Mouse (Mus musculus) c-Kit-positive CD71-positive TER-119-positive erythroid progenitor cells, embryonic 14.5 days (primary cell): ENCODE data around the gene Eno1.

Source experiments
- DNase-seq: peaks from one replicate; pipeline ENCODE4 v3.0.0-alpha.2; 2013; ENCODE audit warnings: low spot score

The Eno1 gene

DNA sequence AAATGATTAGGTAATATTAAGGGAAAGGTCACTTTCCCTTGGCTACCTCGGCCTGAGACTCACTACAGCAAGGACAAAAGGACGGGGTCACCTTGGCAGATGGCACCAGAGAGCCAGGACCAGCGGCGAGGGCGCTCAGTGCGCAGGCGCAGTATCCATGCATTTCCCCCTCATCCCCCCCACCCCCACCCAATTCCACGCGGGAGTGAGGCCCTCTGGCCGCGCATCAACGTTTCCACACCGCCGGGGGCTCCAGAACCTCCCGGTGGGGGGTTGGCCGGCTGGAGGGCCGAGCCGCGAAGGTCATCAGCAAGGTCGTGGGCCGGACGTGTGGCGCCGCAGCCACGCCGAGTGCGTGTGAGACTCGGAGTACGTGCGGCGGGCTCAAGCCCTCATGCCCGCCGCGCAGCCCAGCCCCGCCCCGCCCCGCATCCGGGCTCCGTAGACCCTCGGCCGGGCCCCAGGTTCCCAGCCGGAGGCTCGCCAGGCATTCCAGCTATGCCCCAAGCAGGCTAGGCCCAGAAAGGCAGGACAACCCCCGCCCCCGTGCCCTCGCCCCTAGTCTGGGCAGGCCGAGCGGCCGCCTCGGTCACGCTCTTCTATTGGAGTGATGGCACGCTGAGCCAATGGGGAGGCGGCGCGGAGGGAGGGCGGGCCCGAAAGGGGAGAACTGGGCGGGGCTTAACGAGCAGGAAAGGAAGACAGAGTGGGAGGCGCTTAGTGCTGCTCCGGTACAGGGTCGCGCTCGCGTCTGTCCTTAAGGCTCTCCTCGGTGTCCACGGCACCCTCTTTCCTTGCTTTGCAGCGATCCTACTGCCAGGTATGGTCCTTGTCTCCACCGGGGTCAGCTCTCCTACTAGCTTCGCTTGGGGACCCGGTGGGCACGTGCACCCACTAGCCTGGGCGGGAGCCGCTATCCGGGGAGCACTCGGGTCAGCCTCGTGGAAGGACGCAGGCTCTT is at the start of gene Eno1:
Gene Eno1 (plus strand): TSS at position 201 of the 961 bp plus-strand sequence.
- DNase-seq, result peak; percentile 95

- peak; percentile 55 for DNase-seq
These were observed 48.3 kb upstream of the Eno1 start for GRCm38 (mm10) chr4:150188236-150188635.

DNA sequence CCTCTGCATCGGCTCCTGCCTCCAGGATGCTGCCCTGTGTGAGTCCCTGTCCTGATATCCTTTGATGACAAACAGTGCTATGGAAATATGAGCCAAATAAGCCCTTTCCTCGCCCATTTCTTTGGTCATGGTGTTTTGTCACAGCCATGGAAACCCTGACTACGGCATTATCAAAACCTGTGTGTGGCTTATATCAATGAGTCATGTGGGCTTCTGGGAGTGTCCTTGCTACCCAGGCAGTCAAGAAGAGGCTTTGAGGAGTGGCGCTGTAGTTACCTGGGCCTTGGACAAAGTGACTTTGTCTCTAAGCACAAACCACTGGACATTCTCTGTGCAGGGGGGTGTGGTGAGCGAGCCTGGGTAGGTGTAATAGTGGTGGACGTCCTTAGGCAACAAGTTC is 44.3 kb upstream of the Eno1 start:
- DNase-seq, result no peak

DNA sequence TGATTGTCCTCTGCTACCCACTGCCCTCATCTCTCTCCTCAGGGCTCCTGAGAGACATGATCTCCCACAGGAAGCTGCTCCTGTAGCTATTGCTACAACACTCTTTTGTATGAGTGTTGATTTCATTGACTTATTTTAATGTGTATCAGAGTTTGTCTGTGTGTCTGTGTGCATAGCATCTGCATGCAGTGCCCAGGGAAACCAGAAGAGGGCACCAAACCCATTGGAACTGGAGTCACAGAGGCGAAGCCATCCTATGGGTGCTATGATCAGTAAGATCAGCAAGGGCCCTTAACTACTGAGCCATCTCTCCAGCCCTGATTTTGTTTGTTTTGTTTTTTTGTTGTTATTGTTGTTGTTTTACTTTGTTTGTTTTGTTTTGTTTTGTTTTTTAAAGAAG is 42.6 kb upstream of the Eno1 start:
- peak; percentile 61 for DNase-seq

GRCm38 (mm10) chr4:150198268-150198667 is 38.3 kb upstream of the Eno1 start:
- DNase-seq, result no peak

GRCm38 (mm10) chr4:150201232-150201631 is 35.3 kb upstream of the Eno1 start, which contains the start of gene Car6:
Car6 (minus strand) TSS chr4:150201332.
- DNase-seq, result no peak

DNA sequence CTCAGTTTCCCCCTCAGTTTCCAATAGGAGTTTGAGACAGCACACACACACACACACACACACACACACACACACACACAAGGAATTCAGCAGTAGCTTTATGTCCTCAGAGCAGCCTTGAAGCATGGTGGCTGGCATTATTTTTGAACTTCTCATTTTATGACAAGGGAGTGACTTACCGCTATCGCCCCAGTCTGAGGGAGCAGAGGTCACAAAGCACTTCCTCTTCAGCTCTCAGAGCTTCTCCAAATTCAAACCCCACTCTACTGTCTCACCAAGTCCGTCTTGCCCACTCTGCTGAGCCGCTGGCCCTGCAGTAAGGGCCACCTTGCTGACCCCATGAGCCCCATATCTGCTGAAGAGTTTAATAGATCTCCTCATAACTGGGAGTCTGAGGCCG is 33.8 kb upstream of the Eno1 start:
- no peak for DNase-seq

GRCm38 (mm10) chr4:150204877-150205276 is 31.6 kb upstream of the Eno1 start:
- no peak for DNase-seq

- DNase-seq, result no peak
These were observed 26.8 kb upstream of the Eno1 start for GRCm38 (mm10) chr4:150209751-150210150.

DNA sequence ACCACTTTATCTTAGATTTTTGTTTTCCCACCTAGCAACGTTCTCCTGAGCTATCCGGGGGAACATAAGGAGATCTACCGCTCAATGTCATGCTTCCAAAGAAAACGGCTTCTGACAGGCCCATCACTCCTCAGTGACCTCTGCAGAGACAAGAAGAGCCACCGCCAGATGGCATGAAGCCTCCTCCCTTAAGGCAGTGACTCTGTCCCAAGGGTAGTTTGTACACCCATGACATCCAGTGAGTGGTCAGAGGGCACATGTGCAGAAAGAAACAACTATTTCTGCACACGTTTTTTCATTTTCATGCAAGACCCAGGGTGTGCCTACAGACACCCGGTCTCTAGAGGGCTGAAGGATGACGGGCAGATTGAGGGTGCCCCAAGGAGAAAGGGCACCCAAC is 26.2 kb upstream of the Eno1 start:
- no peak for DNase-seq

DNA sequence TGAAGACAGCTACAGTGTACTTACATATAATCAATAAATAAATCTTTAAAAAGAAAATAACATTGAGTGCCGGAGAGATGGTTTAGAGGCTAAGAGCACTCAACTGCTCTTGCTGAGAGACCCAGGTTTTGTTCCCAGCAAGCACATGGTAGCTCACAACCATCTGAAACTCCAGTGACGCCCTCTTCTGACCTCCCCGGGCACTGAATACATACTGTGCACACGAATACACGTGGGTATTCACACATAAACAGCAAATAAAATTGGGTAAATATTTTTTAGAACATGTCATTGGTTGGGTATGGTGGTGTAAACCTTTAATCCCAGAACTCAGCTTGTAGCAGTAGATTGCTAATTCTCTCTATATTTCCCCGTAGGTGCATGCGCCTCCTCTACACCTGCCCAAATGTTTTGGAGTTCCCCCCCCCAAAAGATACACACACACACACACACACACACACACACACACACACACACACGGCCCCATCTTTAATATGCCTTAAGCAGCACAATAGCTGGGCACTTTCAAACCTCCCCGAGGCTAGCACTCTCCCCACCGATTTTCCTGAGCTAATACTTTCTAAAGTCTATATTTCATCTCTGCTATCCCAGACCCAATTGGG is 24.5 kb upstream of the Eno1 start:
- DNase-seq, result no peak

DNA sequence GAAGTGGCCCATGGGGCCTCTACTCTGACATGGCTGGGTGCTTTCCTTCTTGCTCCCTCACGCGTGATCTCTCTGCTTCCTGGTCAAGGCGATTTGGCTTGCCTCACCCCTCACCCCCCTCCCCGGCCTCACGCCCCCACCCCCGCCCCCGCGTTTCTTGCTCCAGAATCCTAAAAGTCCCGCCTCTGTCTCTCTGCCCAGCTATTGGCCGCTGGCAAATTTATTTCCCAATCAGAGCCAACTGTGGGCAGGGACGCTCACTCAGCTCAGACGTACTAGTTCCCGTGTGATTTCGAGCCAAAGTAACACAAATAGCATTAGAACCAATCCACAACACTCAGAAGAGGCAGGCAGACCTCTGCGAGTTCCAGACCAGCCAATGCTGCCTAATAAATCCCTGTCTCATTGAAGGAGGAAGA is 24.0 kb upstream of the Eno1 start:
- DNase-seq, result no peak

DNA sequence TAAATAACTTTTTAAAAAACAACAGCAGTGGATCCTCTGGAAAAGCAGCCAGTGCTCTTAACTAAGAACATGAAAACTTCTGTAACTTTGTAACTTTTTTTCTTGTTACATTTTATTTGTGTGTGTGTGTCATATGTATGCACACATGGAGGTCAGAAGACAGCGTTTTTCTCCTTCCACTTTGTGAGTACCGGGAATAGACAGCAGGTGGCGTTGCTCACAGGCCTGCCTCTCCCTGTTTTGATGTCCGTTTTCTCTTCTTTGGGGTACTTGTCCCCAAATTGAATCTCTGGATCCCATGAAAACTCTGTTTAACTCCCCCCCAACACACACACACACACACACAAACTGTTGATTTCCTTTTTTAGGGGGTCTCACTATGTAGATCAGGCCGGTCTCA is 22.6 kb upstream of the Eno1 start:
- no peak for DNase-seq

- DNase-seq, result no peak
These were observed 20.1 kb upstream of the Eno1 start for GRCm38 (mm10) chr4:150216423-150216822.

DNA sequence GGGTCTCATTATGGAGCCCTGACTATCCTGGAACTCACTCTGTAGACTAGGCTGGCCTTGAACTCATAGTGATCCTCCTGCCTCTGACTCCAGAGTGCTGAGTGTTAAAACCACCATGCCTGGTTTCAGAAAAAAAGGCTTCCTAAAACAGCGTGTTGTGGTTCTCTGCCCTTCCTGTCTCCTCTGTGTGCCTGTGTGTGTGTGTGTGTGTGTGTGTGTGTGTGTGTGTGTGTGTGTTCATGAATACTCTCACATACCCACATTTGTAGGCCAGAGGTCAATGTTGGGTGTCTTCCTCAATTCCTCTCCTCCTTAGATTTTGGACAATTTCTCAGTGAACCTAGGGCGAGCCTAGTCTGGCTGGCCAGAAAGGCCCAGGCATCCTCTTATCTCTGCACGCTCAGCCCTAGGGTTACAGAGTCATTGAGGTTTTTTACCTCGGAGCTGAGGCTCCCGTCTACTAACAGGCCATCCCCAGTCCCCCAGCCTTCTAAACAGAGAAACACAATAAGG is 19.4 kb upstream of the Eno1 start:
- DNase-seq, result no peak

GRCm38 (mm10) chr4:150217935-150218334 is 18.6 kb upstream of the Eno1 start:
- DNase-seq, result no peak

DNA sequence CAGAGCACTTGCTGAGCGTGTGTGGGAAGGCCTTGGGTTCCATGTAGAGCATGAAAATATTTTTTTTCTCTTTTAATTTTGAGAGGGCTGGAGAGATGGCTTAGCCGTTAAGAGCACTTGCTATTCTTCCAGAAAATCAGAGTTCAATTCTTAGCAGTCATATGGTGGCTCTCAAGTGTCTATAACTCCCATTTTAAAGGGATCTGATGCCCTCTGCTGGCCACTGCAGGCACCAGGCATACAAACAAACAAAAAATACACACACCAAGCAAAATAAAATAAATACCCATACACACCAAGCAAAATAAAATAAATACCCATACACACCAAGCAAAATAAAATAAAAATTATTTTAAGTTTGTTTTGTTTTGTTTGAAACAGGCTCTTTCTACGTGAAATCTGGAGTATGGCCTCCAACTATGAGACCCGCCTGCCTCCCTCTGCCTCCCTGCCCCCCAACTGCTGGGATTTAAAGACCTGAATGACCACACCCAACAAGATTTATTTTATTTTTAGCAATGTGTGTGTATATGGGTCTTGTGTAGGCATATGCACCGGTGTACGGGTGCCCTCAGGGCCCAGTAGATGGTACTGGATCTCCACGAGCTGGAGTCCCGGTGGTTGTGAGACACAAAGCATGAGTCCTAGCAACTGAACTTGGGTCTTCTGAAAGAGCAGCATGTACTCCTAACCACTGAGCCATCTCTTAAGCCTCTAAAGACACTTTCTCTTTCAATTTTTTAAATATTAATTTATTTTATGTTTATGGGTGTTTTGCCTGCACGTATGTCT is 16.8 kb upstream of the Eno1 start:
- no peak for DNase-seq

GRCm38 (mm10) chr4:150220584-150220983 is 15.9 kb upstream of the Eno1 start:
- DNase-seq, result no peak

DNA sequence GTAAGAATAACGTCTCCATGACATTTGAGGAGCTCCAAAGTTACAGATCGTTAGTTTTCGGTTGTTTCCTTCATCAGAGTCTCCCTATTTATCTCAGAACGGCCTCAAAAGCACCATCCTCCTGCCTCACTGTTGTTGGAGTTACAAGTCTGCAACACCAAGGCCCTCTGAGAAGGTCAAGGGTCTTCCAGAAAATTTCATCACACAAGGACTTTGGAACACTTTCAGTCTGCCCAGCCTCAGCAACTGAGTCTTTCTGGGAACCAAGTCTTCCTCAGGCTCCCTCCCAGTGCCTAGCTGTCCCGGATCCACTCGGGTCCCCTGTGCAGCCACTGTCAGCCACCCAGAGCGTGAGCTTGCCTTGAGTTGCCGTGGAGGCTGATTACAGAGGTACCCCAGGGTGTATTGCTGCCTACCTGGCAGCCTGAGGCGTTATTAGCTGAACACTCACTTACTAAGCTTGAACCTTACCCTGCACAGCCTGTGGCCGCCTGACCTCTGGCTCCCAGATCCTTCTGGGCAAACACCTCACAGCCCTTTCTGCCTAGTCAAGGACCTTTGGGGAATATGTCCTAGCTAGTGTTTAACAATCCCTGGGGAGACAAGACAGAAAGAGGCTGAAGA is 15.4 kb upstream of the Eno1 start:
- DNase-seq, result no peak

DNA sequence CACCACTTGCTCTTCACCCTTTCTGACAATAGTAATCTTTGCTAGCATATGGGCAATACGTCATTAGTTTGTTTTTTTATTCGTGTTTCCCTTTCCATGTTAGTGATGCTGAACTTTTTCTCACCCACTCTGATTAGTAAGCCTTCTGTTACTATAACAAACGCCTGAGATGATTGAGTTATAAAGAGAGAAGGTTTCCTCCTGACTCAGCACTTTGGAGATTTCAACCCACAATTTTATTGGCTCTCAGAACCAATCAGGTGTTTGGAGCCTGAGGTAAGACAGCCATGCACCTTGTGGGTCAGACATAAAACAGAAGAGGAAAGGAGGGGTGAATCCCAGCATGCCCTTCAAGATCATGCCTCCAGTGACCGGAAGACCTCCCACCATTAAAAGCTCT is 12.7 kb upstream of the Eno1 start:
- DNase-seq, result no peak

- DNase-seq, result no peak
These were observed 10.8 kb upstream of the Eno1 start for GRCm38 (mm10) chr4:150225700-150226099.
